ENCODE assay signal across 8 mouse cellular contexts in the genomic region with DNA sequence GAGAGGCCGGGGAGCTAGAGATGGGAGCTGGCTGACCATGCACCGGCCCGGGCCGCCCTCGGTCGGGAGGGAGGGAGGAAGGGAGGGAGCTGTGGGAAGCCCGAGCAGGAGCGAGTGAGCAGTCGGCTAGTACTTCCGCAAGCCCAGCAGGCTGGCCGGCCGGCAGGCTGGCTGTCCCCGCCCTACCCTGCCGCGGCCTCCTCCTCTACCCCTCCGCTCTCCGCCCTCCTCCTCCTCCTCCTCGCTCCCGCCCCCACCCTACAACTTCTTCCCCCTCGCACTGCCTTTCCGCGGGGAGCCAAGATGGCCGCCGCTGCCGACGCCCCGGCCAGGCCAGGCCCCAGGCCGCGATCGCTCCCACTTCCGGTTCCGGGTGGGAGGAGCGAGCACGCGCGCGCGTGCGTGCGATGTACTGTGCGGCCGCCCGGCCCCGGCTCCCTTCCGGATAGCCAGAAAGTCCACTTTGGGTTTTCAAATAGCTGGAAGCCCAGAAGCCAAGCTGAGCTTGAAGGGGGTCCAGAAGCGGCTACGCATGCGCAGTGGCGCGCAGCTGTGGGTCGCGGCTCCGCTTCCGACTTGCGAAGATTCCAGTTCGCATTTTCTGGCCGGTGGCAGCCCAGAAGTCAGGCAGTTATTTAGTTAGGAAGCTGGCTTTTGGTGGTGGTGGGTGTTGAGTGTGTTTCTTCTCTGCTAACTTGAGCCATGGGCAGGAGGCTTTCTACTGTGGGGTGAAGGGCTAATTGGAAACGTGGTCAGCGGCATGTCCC. TPM values are rescaled to one million over a fixed set of nuclear protein-coding genes. Genes with fewer than 3 reads are reported as not detected.
A peak's percentile ranks its signal among the peaks of the same experiment; 100 is the strongest.
DNase-seq lines count a peak whose midpoint lies in the region; ATAC-seq and TF ChIP-seq lines count a peak whose summit lies in the region.

A gene (minus strand): TSS at position 359 of the 767 bp plus-strand sequence.

- ATAC-seq in cerebellum, adult (ENCODE audit: insufficient number of reproducible peaks, low FRiP score, low TSS enrichment): peak; percentile 91
- ATAC-seq in forebrain, embryonic 13.5 days: peak; percentile 97
- peak; percentile 94 for ATAC-seq in liver, postnatal 0 days
- ATAC-seq in neural tube, embryonic 14.5 days (ENCODE audit: low read depth): peak; percentile 97

- H3K4me2 ChIP-seq in forebrain, embryonic 13.5 days: peak within 1 kb of the TSS; percentile 72
- H3K4me2 ChIP-seq in liver, postnatal 0 days (ENCODE audit: low read depth, low read length): peak within 1 kb of the TSS; percentile 82
- H3K4me2 ChIP-seq in neural tube, embryonic 14.5 days (ENCODE audit: low read depth, low read length): peak within 1 kb of the TSS; percentile 60

- H3K36me3 ChIP-seq in ES-Bruce4 (ENCODE audit: control insufficient read depth, insufficient read depth, low read length, poor library complexity, severe bottlenecking): no peaks in the 10 kb centered on the region
- no peaks in the 10 kb centered on the region for H3K36me3 ChIP-seq in forebrain, embryonic 13.5 days (ENCODE audit: poor library complexity, severe bottlenecking)
- H3K36me3 ChIP-seq in liver, postnatal 0 days (replicated peaks; ENCODE audit: insufficient read depth, low read length): no peaks in the 10 kb centered on the region
- H3K36me3 ChIP-seq in neural tube, embryonic 14.5 days (ENCODE audit: control insufficient read depth, insufficient read depth, low read length): no peaks in the 10 kb centered on the region

- TF ChIP-seq EP300 in ES-Bruce4 (IDR thresholded peaks at IDR 0.05; ENCODE audit: insufficient read depth, low read depth, low read length): no peak
- TF ChIP-seq EP300 in liver, postnatal 0 days (IDR thresholded peaks at IDR 0.05; ENCODE audit: low read depth): peak; percentile 56; the same call in 1 of the 2 replicates

- intact Hi-C loops in heart, postnatal 10 days (cut with DNase I): loop anchor here (2.0 kb wide), 2 partner anchors 81 to 125 kb away; a partner anchor contains a TSS

- peak; percentile 87 for TF ChIP-seq POLR2A in ES-Bruce4 (IDR thresholded peaks at IDR 0.05; ENCODE audit: insufficient read depth, low read length)

- peak within 1 kb of the TSS; percentile 97 for H3K4me3 ChIP-seq in ES-Bruce4 (ENCODE audit: low read depth, low read length)
- H3K4me3 ChIP-seq in forebrain, embryonic 13.5 days: peak within 1 kb of the TSS; percentile 85
- peak within 1 kb of the TSS; percentile 97 for H3K4me3 ChIP-seq in liver, postnatal 0 days (ENCODE audit: low read depth, low read length)
- H3K4me3 ChIP-seq in neural tube, embryonic 14.5 days (ENCODE audit: low read depth, low read length): peak within 1 kb of the TSS; percentile 75

- H3K9ac ChIP-seq in ES-Bruce4 (ENCODE audit: low read depth, poor library complexity, severe bottlenecking): peak within 1 kb of the TSS; percentile 98
- peak within 1 kb of the TSS; percentile 85 for H3K9ac ChIP-seq in forebrain, embryonic 13.5 days
- peak within 1 kb of the TSS; percentile 95 for H3K9ac ChIP-seq in liver, postnatal 0 days (replicated peaks)
- H3K9ac ChIP-seq in neural tube, embryonic 14.5 days (replicated peaks; ENCODE audit: low read depth, low read length): peak within 1 kb of the TSS; percentile 88

- no peak for TF ChIP-seq CTCF in ES-Bruce4 (IDR thresholded peaks at IDR 0.05; ENCODE audit: low read depth, low read length)
- TF ChIP-seq CTCF in liver, postnatal 0 days (IDR thresholded peaks at IDR 0.05; ENCODE audit: low read depth): no peak

- no peaks in the 10 kb centered on the region for H3K27me3 ChIP-seq in ES-Bruce4 (ENCODE audit: control insufficient read depth, insufficient read depth, low read length, poor library complexity, severe bottlenecking)
- no peaks in the 10 kb centered on the region; the same call in 1 of the 2 replicates for H3K27me3 ChIP-seq in forebrain, embryonic 13.5 days
- no peaks in the 10 kb centered on the region for H3K27me3 ChIP-seq in liver, postnatal 0 days (ENCODE audit: insufficient read depth, low read length)
- H3K27me3 ChIP-seq in neural tube, embryonic 14.5 days (ENCODE audit: control insufficient read depth, insufficient read depth, low read length): no peaks in the 10 kb centered on the region

- DNase-seq in heart, postnatal 10 days: peak; percentile 100
- peak; percentile 96 for DNase-seq in large intestine, adult 2 months (ENCODE audit: low read depth, low spot score)
- DNase-seq in liver, postnatal 0 days: peak; percentile 99
- DNase-seq in testis, postnatal 10 days (ENCODE audit: low spot score): peak; percentile 99

- WGBS in forebrain, embryonic 13.5 days: 0% methylated on average over 48 of the region's 59 CpGs
- under 1% methylated on average over 57 of the region's 59 CpGs for WGBS in large intestine, adult 2 months
- WGBS in liver, postnatal 0 days (ENCODE audit: insufficient replicate concordance): under 1% methylated on average over 48 of the region's 59 CpGs
- WGBS in neural tube, embryonic 14.5 days: under 1% methylated on average over 47 of the region's 59 CpGs

- peak within 1 kb of the TSS; percentile 82 for H3K27ac ChIP-seq in ES-Bruce4 (ENCODE audit: insufficient read depth, low read length)
- H3K27ac ChIP-seq in forebrain, embryonic 13.5 days: peak within 1 kb of the TSS; percentile 97
- peak within 1 kb of the TSS; percentile 99 for H3K27ac ChIP-seq in liver, postnatal 0 days (ENCODE audit: low read depth)
- H3K27ac ChIP-seq in neural tube, embryonic 14.5 days (ENCODE audit: low read depth, low read length): peak within 1 kb of the TSS; percentile 95

- H3K4me1 ChIP-seq in ES-Bruce4 (ENCODE audit: control insufficient read depth, insufficient read depth, low read length): no peaks in the 10 kb centered on the region
- peaks cover 37% of the 10 kb centered on the region for H3K4me1 ChIP-seq in forebrain, embryonic 13.5 days
- peaks cover 35% of the 10 kb centered on the region for H3K4me1 ChIP-seq in liver, postnatal 0 days (ENCODE audit: insufficient read depth)
- H3K4me1 ChIP-seq in neural tube, embryonic 14.5 days (ENCODE audit: control insufficient read depth, insufficient read depth, low read length): peaks cover 15% of the 10 kb centered on the region

- no peaks in the 10 kb centered on the region for H3K9me3 ChIP-seq in ES-Bruce4 (replicated peaks; ENCODE audit: control insufficient read depth, insufficient read depth, low read length, poor library complexity, severe bottlenecking)
- H3K9me3 ChIP-seq in forebrain, embryonic 13.5 days (replicated peaks): no peaks in the 10 kb centered on the region
- H3K9me3 ChIP-seq in liver, postnatal 0 days (ENCODE audit: low read length): no peaks in the 10 kb centered on the region
- H3K9me3 ChIP-seq in neural tube, embryonic 14.5 days (ENCODE audit: control insufficient read depth, low read length): no peaks in the 10 kb centered on the region

RNA-seq across cellular contexts. Expression of the gene that starts here (rescaled TPM):
- polyA plus RNA-seq in ES-Bruce4 (2011; ENCODE audit: insufficient read depth, insufficient read length, low read depth, missing spikeins): 256 and 269 TPM in 2 replicates
- polyA plus RNA-seq in forebrain, embryonic 13.5 days (2015; fragmentation: Nextera tagmentation; extraction: Ambion mirVana): 225 and 227 TPM in 2 replicates
- 100 to 1,000 TPM; 270 to 287 TPM for total RNA-seq in heart, postnatal 10 days (2021)
- 99.6 and 118 TPM in 2 replicates for polyA plus RNA-seq in large intestine, adult 2 months (2012; rRNA removed)
- polyA plus RNA-seq in liver, postnatal 0 days (2015; fragmentation: Nextera tagmentation; extraction: Ambion mirVana): 116 and 129 TPM in 2 replicates
- 222 and 275 TPM in 2 replicates for polyA plus RNA-seq in neural tube, embryonic 14.5 days (2014; fragmentation: Nextera tagmentation; extraction: Ambion mirVana)

Comparison
In these comparisons a context has a peak if more than half of its experiments do, and no peak if none do; other contexts are left out.
1. Peak in every context shown above with its lines: DNase-seq, ATAC-seq, H3K4me3 ChIP-seq and H3K27ac ChIP-seq.